Mouse (Mus musculus): Measurements from ENCODE around the gene G430095P16Rik. TPM values are rescaled to one million over a fixed set of nuclear protein-coding genes. Genes with fewer than 3 reads are reported as not detected.

Gene G430095P16Rik
- polyA plus RNA-seq, 1 experiment: 9.4 TPM

GRCm38 (mm10) chr8:84725246-84725940 is 2.6 kb downstream of the G430095P16Rik start:
- TF ChIP-seq POLR2AphosphoS2 (IDR thresholded peaks at IDR 0.05; ENCODE audit: insufficient read length, low read depth) (no peak), TCF3 (IDR thresholded peaks at IDR 0.05; ENCODE audit: insufficient read length, low read depth) (no peak), SRF (IDR thresholded peaks at IDR 0.05; ENCODE audit: control insufficient read depth, insufficient read length, low read depth) (no peak), USF1 (IDR thresholded peaks at IDR 0.05; ENCODE audit: low read depth) (no peak), MYOD1 (IDR thresholded peaks at IDR 0.05; ENCODE audit: control insufficient read depth in 1 of 3, insufficient read length in 2 of 3, low read depth in 2 of 3) (no peak), CEBPB (IDR thresholded peaks at IDR 0.05; ENCODE audit: insufficient read depth, poor library complexity, severe bottlenecking) (no peak), MYOG (IDR thresholded peaks at IDR 0.05; ENCODE audit: control insufficient read depth in 1 of 3, insufficient read depth in 1 of 3, insufficient read length in 2 of 3, low read depth in 2 of 3) (no peak), REST (IDR thresholded peaks at IDR 0.05; ENCODE audit: insufficient read depth, insufficient read length) (no peak), E2F4 (IDR thresholded peaks at IDR 0.05; ENCODE audit: insufficient read depth) (no peak), MAX (IDR thresholded peaks at IDR 0.05; ENCODE audit: low read depth) (no peak), POLR2A (IDR thresholded peaks at IDR 0.05; ENCODE audit: insufficient read length, low read depth) (no peak), TCF12 (IDR thresholded peaks at IDR 0.05; ENCODE audit: insufficient read depth, poor library complexity, severe bottlenecking) (no peak)
- Histone ChIP-seq H3K27me3 (ENCODE audit: control insufficient read depth, insufficient read depth, insufficient read length) (no peaks in the 10 kb centered on the region), H3K4me3 (no peak overlapping the region), H3K36me3 (ENCODE audit: control insufficient read depth, insufficient read depth) (peaks cover 28% of the 10 kb centered on the region), H3K4me2 (ENCODE audit: low read depth) (peak overlapping the region; percentile 15), H3K79me2 (ENCODE audit: control insufficient read depth, insufficient read depth) (peaks cover 12% of the 10 kb centered on the region), H3ac (ENCODE audit: control insufficient read depth, insufficient read length) (no peak overlapping the region)

GRCm38 (mm10) chr8:84725941-84726259 is 3.1 kb downstream of the G430095P16Rik start:
- TF ChIP-seq CEBPB (IDR thresholded peaks at IDR 0.05; ENCODE audit: insufficient read depth, poor library complexity, severe bottlenecking) (0 out of 2 replicates have a peak, but pooled peaks have one; percentile 16), SRF (IDR thresholded peaks at IDR 0.05; ENCODE audit: control insufficient read depth, insufficient read length, low read depth) (no peak), POLR2A (IDR thresholded peaks at IDR 0.05; ENCODE audit: insufficient read length, low read depth) (no peak), REST (IDR thresholded peaks at IDR 0.05; ENCODE audit: insufficient read depth, insufficient read length) (no peak)
- H3K36me3 ChIP-seq (ENCODE audit: control insufficient read depth, insufficient read depth): peaks cover 24% of the 10 kb centered on the region
- H3K4me2 ChIP-seq (ENCODE audit: low read depth): no peak overlapping the region
- H3K27me3 ChIP-seq (ENCODE audit: control insufficient read depth, insufficient read depth, insufficient read length): no peaks in the 10 kb centered on the region
- H3ac ChIP-seq (ENCODE audit: control insufficient read depth, insufficient read length): no peak overlapping the region
- H3K4me3 ChIP-seq: no peak overlapping the region
- peaks cover 12% of the 10 kb centered on the region for H3K79me2 ChIP-seq (ENCODE audit: control insufficient read depth, insufficient read depth)

- peaks cover 24% of the 10 kb centered on the region for H3K79me2 ChIP-seq (ENCODE audit: control insufficient read depth, insufficient read depth)
- H3K36me3 ChIP-seq (ENCODE audit: control insufficient read depth, insufficient read depth): peaks cover 13% of the 10 kb centered on the region
These were observed 5.7 kb downstream of the G430095P16Rik start for GRCm38 (mm10) chr8:84728474-84728873.

GRCm38 (mm10) chr8:84729921-84730362 is 7.1 kb downstream of the G430095P16Rik start:
- no peak overlapping the region for H3K4me3 ChIP-seq
- no peak overlapping the region for H3K4me2 ChIP-seq (ENCODE audit: low read depth)
- H3K36me3 ChIP-seq (ENCODE audit: control insufficient read depth, insufficient read depth): peaks cover 10% of the 10 kb centered on the region
- no peak overlapping the region for H3ac ChIP-seq (ENCODE audit: control insufficient read depth, insufficient read length)
- H3K79me2 ChIP-seq (ENCODE audit: control insufficient read depth, insufficient read depth): peaks cover 23% of the 10 kb centered on the region
- H3K27me3 ChIP-seq (ENCODE audit: control insufficient read depth, insufficient read depth, insufficient read length): no peaks in the 10 kb centered on the region
- TF ChIP-seq POLR2AphosphoS2 (IDR thresholded peaks at IDR 0.05; ENCODE audit: insufficient read length, low read depth) (no peak), TCF3 (IDR thresholded peaks at IDR 0.05; ENCODE audit: insufficient read length, low read depth) (no peak), POLR2A (IDR thresholded peaks at IDR 0.05; ENCODE audit: insufficient read length, low read depth) (no peak), TCF12 (IDR thresholded peaks at IDR 0.05; ENCODE audit: insufficient read depth, poor library complexity, severe bottlenecking) (no peak), USF1 (IDR thresholded peaks at IDR 0.05; ENCODE audit: low read depth) (no peak), SRF (IDR thresholded peaks at IDR 0.05; ENCODE audit: control insufficient read depth, insufficient read length, low read depth) (no peak)

More at GRCm38 (mm10) chr8:84728474-84728873, 5.7 kb downstream of the G430095P16Rik start:
- no peak overlapping the region for H3K4me3 ChIP-seq
- no peak overlapping the region for H3ac ChIP-seq (ENCODE audit: control insufficient read depth, insufficient read length)
- peak overlapping the region; percentile 52 for H3K4me2 ChIP-seq (ENCODE audit: low read depth)
- peak; percentile 35 to 94 (median 86) for TF ChIP-seq MYOG (IDR thresholded peaks at IDR 0.05; ENCODE audit: control insufficient read depth in 1 of 3, insufficient read depth in 1 of 3, insufficient read length in 2 of 3, low read depth in 2 of 3)
- no peak for TF ChIP-seq SRF (IDR thresholded peaks at IDR 0.05; ENCODE audit: control insufficient read depth, insufficient read length, low read depth)
- TF ChIP-seq MYOD1 (IDR thresholded peaks at IDR 0.05; ENCODE audit: control insufficient read depth in 1 of 3, insufficient read length in 2 of 3, low read depth in 2 of 3): peak in 2 of 3 experiments; percentile 80 to 86
- TF ChIP-seq TCF12 (IDR thresholded peaks at IDR 0.05; ENCODE audit: insufficient read depth, poor library complexity, severe bottlenecking): peak; percentile 40
- no peaks in the 10 kb centered on the region for H3K27me3 ChIP-seq (ENCODE audit: control insufficient read depth, insufficient read depth, insufficient read length)

- Histone ChIP-seq H3K4me3 (no peak overlapping the region), H3K4me2 (ENCODE audit: low read depth) (peak overlapping the region; percentile 42), H3K36me3 (ENCODE audit: control insufficient read depth, insufficient read depth) (peaks cover 10% of the 10 kb centered on the region), H3K79me2 (ENCODE audit: control insufficient read depth, insufficient read depth) (peaks cover 23% of the 10 kb centered on the region), H3ac (ENCODE audit: control insufficient read depth, insufficient read length) (no peak overlapping the region), H3K27me3 (ENCODE audit: control insufficient read depth, insufficient read depth, insufficient read length) (no peaks in the 10 kb centered on the region)
- TF ChIP-seq MYOG (IDR thresholded peaks at IDR 0.05; ENCODE audit: control insufficient read depth in 1 of 3, insufficient read depth in 1 of 3, insufficient read length in 2 of 3, low read depth in 2 of 3): peak in 1 of 3 experiments; percentile 57
- peak in 2 of 3 experiments; percentile 57 to 63 for TF ChIP-seq MYOD1 (IDR thresholded peaks at IDR 0.05; ENCODE audit: control insufficient read depth in 1 of 3, insufficient read length in 2 of 3, low read depth in 2 of 3)
- TF ChIP-seq TCF12 (IDR thresholded peaks at IDR 0.05; ENCODE audit: insufficient read depth, poor library complexity, severe bottlenecking): peak; percentile 2
- TF ChIP-seq POLR2A (IDR thresholded peaks at IDR 0.05; ENCODE audit: insufficient read length, low read depth): no peak
- no peak for TF ChIP-seq E2F4 (IDR thresholded peaks at IDR 0.05; ENCODE audit: insufficient read depth)
These were observed 7.9 kb downstream of the G430095P16Rik start for GRCm38 (mm10) chr8:84730541-84731370.

All from myocyte (in vitro differentiated cells).